Mouse (Mus musculus): ENCODE data around the gene Eif2d.

The Eif2d gene

DNA sequence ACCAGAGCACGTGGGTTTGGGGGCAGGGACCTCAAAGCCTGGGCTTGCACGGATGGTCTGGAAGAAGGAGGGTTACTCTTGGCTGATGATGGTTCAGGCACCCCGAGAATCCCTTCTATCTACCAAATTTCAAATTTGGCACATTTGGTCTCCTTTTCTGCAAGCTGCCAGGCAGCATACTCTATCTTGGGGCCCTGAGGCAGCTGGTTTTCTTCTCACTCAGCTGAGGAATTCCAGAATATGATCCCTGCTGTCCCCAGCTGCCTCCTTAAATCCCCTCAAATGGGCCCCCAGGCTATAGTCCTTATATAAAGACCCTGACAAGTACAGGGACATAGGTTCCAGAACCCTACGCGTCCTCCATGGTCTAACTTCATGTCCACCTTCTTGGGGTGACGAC is 60.4 kb downstream of the Eif2d start:
- no peak for DNase-seq (ENCODE audit: low spot score)

- DNase-seq (ENCODE audit: low spot score), result no peak
These were observed 66.0 kb downstream of the Eif2d start for GRCm38 (mm10) chr1:131218933-131219332.

DNA sequence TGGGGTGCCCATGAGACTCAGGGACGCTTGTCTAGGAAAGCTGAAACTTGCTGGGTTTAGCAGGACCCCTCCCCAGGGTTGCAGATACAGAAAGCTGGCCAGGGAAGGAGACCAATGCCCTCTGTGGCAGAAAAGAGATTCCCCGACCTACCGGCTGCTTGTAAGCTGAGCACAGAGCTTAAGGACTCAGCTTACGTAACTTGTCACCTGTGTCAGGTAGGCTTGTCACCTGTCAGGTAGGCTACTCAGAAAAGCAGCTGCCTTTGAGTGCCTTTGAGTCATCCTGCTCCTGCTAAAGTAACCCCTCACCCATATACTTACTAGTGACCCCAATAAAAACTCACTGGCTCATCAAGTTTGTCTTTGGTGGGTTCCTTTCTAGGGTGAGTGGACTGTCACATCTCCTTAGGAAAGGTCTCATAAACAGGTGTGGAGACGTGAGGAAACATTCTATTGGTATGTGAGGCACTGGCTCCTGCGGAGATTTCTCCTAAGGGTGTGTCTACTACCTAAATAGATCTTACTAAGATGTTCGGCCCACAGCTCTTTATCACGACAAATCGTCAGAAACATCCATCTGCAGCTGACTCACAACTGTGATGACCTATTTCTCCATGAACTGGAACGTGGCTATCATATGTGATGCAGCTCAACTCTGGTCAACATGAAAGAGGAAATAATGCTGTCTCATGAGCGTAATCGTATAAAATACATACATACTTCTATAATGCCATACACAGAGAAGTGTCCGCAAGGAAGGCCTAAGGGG is 69.0 kb downstream of the Eif2d start:
- DNase-seq (ENCODE audit: low spot score), result no peak

- no peak for DNase-seq (ENCODE audit: low spot score)
These were observed 70.4 kb downstream of the Eif2d start for GRCm38 (mm10) chr1:131223345-131223744.

DNA sequence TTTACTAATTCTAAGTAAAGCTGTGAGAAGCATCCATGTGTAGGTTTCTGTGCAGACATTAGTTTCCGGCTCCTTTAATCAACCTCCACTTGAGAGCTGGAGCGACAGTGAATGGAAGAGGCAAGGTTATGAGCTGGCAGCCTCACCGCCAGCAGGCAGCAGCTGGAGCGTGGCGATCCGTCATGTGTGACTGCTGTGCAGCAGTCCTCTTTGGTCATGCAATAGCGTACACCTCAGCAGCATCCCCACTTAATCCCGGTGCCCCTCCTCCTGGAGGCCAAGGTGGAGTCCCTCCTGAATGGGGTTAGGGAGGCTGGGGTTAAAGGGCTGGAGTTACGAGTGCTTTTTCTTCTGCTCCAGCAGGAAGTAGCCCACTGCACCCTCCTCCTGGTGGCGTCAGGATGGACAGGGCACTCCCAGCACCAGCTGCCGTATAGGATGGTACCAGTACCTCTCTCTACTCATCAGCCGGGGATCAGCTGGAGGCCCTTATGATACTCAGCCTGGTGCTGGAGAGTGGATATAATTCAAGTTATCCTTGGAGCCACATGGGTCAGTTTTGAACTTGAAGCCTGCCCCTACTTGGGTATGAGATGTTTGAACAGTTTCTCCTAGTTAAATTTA is 72.0 kb downstream of the Eif2d start:
- DNase-seq (ENCODE audit: low spot score), result no peak

DNA sequence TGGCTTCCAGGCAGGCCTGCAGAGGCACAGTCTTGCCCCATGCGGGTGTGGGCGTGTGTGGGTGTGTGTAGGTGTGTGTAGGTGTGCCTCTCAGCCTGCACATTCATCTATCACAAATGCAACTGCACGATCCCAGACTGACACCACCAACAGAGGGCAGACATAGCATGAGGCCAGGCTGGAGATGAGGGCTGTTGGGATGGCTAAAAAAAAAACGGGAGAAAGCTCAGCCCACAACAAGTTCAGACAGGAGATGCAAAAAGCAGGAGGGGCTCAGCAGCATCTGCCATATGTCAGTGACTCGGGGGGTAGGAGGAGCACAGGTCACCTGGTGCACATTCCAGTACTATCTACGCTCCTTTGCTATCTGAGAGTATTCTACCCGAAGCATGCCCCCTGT is 75.2 kb downstream of the Eif2d start:
- no peak for DNase-seq (ENCODE audit: low spot score)

GRCm38 (mm10) chr1:131228659-131229058 is 75.7 kb downstream of the Eif2d start:
- DNase-seq (ENCODE audit: low spot score), result no peak

- no peak for DNase-seq (ENCODE audit: low spot score)
These were observed 80.5 kb downstream of the Eif2d start for GRCm38 (mm10) chr1:131233527-131233926.

DNA sequence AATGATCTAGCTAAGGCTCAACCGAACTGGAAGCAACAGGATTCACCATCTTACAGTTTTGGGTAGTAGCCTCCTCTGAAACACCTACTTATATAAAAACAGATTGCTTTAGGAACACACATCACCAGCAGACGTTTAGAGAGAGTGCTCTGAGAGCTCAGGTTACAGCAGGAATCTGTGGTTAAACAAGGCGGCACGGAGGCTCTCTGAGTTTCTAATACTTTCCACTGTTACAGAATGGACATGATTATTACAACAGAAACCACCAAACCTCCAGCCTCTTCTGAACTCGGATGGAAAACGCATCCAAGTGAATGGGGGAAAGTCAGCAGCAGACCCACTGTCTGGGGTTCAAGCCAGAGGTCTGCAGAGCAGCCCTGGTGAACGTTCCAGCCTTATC is 83.1 kb downstream of the Eif2d start:
- no peak for DNase-seq (ENCODE audit: low spot score)
